Mouse (Mus musculus): ENCODE data around the gene Kalrn. TPM values are rescaled to one million over a fixed set of nuclear protein-coding genes. Genes with fewer than 3 reads are reported as not detected.

Kalrn gene
- polyA plus RNA-seq, 1 experiment from 2014 or later, result 16.8 TPM

GRCm38 (mm10) chr16:34235086-34235485 lies 338.2 kb downstream of the Kalrn start:
- no peak overlapping the region for H3K27ac ChIP-seq (ENCODE audit: low read depth, low read length)
- 54% methylated on average over 11 of the region's 11 CpGs for WGBS

GRCm38 (mm10) chr16:34231952-34232351 lies 341.4 kb downstream of the Kalrn start:
- no peak for ATAC-seq (ENCODE audit: low FRiP score)
- no peak for DNase-seq (ENCODE audit: low spot score, missing footprints)

More at GRCm38 (mm10) chr16:34235086-34235485, 338.2 kb downstream of the Kalrn start:
- H3K4me2 ChIP-seq, result no peak overlapping the region
- DNase-seq (ENCODE audit: low spot score, missing footprints) (no peak), ATAC-seq (ENCODE audit: low FRiP score) (no peak)
- no peaks in the 10 kb centered on the region for H3K9me3 ChIP-seq (ENCODE audit: control insufficient read depth, low read length)
- no peak overlapping the region for H3K9ac ChIP-seq (ENCODE audit: low read length)
- no peaks in the 10 kb centered on the region for H3K27me3 ChIP-seq (ENCODE audit: control insufficient read depth, insufficient read depth, low read length)
- peaks cover 3% of the 10 kb centered on the region; the same call in 1 of the 2 replicates for H3K4me1 ChIP-seq (ENCODE audit: control insufficient read depth, insufficient read depth, low read length)
- H3K36me3 ChIP-seq (ENCODE audit: control insufficient read depth, insufficient read depth, low read length), result no peaks in the 10 kb centered on the region
- no peak overlapping the region for H3K4me3 ChIP-seq (ENCODE audit: low read depth, low read length)

GRCm38 (mm10) chr16:34231146-34231545 lies 342.2 kb downstream of the Kalrn start:
- WGBS, result 76% methylated on average over 2 of the region's 2 CpGs
- Histone ChIP-seq H3K9me3 (ENCODE audit: control insufficient read depth, low read length) (no peaks in the 10 kb centered on the region), H3K36me3 (ENCODE audit: control insufficient read depth, insufficient read depth, low read length) (no peaks in the 10 kb centered on the region), H3K4me1 (ENCODE audit: control insufficient read depth, insufficient read depth, low read length) (peaks cover 3% of the 10 kb centered on the region; the same call in 1 of the 2 replicates), H3K4me2 (no peak overlapping the region), H3K4me3 (ENCODE audit: low read depth, low read length) (no peak overlapping the region), H3K27me3 (ENCODE audit: control insufficient read depth, insufficient read depth, low read length) (no peaks in the 10 kb centered on the region), H3K27ac (ENCODE audit: low read depth, low read length) (no peak overlapping the region), H3K9ac (ENCODE audit: low read length) (no peak overlapping the region)
- no peak for DNase-seq (ENCODE audit: low spot score, missing footprints)
- no peak for ATAC-seq (ENCODE audit: low FRiP score)

More at GRCm38 (mm10) chr16:34231952-34232351, 341.4 kb downstream of the Kalrn start:
- Histone ChIP-seq H3K4me1 (ENCODE audit: control insufficient read depth, insufficient read depth, low read length) (peaks cover 3% of the 10 kb centered on the region; the same call in 1 of the 2 replicates), H3K36me3 (ENCODE audit: control insufficient read depth, insufficient read depth, low read length) (no peaks in the 10 kb centered on the region), H3K4me2 (no peak overlapping the region), H3K27me3 (ENCODE audit: control insufficient read depth, insufficient read depth, low read length) (no peaks in the 10 kb centered on the region), H3K9ac (ENCODE audit: low read length) (no peak overlapping the region), H3K27ac (ENCODE audit: low read depth, low read length) (0 out of 2 replicates have a peak overlapping the region, but pooled peaks have one; percentile 32), H3K4me3 (ENCODE audit: low read depth, low read length) (no peak overlapping the region), H3K9me3 (ENCODE audit: control insufficient read depth, low read length) (no peaks in the 10 kb centered on the region)
- 36% methylated on average over 5 of the region's 5 CpGs for whole genome bisulfite sequencing

GRCm38 (mm10) chr16:34229350-34229749 lies 344.0 kb downstream of the Kalrn start:
- WGBS, result 82% methylated on average over 8 of the region's 8 CpGs
- Histone ChIP-seq H3K4me2 (no peak overlapping the region), H3K4me3 (ENCODE audit: low read depth, low read length) (no peak overlapping the region), H3K27ac (ENCODE audit: low read depth, low read length) (no peak overlapping the region), H3K27me3 (ENCODE audit: control insufficient read depth, insufficient read depth, low read length) (no peaks in the 10 kb centered on the region), H3K4me1 (ENCODE audit: control insufficient read depth, insufficient read depth, low read length) (no peaks in the 10 kb centered on the region; the same call in 1 of the 2 replicates), H3K9me3 (ENCODE audit: control insufficient read depth, low read length) (no peaks in the 10 kb centered on the region), H3K36me3 (ENCODE audit: control insufficient read depth, insufficient read depth, low read length) (no peaks in the 10 kb centered on the region), H3K9ac (ENCODE audit: low read length) (no peak overlapping the region)
- DNase-seq (ENCODE audit: low spot score, missing footprints) (no peak), ATAC-seq (ENCODE audit: low FRiP score) (no peak)

- no peaks in the 10 kb centered on the region for H3K27me3 ChIP-seq (ENCODE audit: control insufficient read depth, insufficient read depth, low read length)
- no peak for ATAC-seq (ENCODE audit: low FRiP score)
- H3K9ac ChIP-seq (ENCODE audit: low read length), result no peak overlapping the region
- no peak for DNase-seq (ENCODE audit: low spot score, missing footprints)
- no peaks in the 10 kb centered on the region for H3K36me3 ChIP-seq (ENCODE audit: control insufficient read depth, insufficient read depth, low read length)
- no peak overlapping the region for H3K4me3 ChIP-seq (ENCODE audit: low read depth, low read length)
- no peak overlapping the region for H3K4me2 ChIP-seq
- H3K4me1 ChIP-seq (ENCODE audit: control insufficient read depth, insufficient read depth, low read length), result no peaks in the 10 kb centered on the region; the same call in 1 of the 2 replicates
- no peak overlapping the region for H3K27ac ChIP-seq (ENCODE audit: low read depth, low read length)
- WGBS, result 53% methylated on average over 5 of the region's 5 CpGs
- H3K9me3 ChIP-seq (ENCODE audit: control insufficient read depth, low read length), result no peaks in the 10 kb centered on the region
These were observed 344.7 kb downstream of the Kalrn start for GRCm38 (mm10) chr16:34228661-34229060.

GRCm38 (mm10) chr16:34212160-34212559 lies 361.2 kb downstream of the Kalrn start:
- DNase-seq (ENCODE audit: low spot score, missing footprints), result no peak
- H3K4me1 ChIP-seq (ENCODE audit: control insufficient read depth, insufficient read depth, low read length), result no peaks in the 10 kb centered on the region
- H3K36me3 ChIP-seq (ENCODE audit: control insufficient read depth, insufficient read depth, low read length), result peaks cover 6% of the 10 kb centered on the region; the same call in 1 of the 2 replicates
- H3K27me3 ChIP-seq (ENCODE audit: control insufficient read depth, insufficient read depth, low read length), result no peaks in the 10 kb centered on the region
- no peak overlapping the region for H3K9ac ChIP-seq (ENCODE audit: low read length)
- no peak overlapping the region for H3K4me2 ChIP-seq
- no peak overlapping the region for H3K27ac ChIP-seq (ENCODE audit: low read depth, low read length)
- no peaks in the 10 kb centered on the region for H3K9me3 ChIP-seq (ENCODE audit: control insufficient read depth, low read length)
- ATAC-seq (ENCODE audit: low FRiP score), result no peak
- no peak overlapping the region for H3K4me3 ChIP-seq (ENCODE audit: low read depth, low read length)
- 86% methylated on average over 3 of the region's 3 CpGs for WGBS

- Histone ChIP-seq H3K36me3 (ENCODE audit: control insufficient read depth, insufficient read depth, low read length) (peaks cover 6% of the 10 kb centered on the region; the same call in 1 of the 2 replicates), H3K9ac (ENCODE audit: low read length) (no peak overlapping the region), H3K9me3 (ENCODE audit: control insufficient read depth, low read length) (no peaks in the 10 kb centered on the region), H3K27ac (ENCODE audit: low read depth, low read length) (no peak overlapping the region), H3K4me1 (ENCODE audit: control insufficient read depth, insufficient read depth, low read length) (no peaks in the 10 kb centered on the region), H3K4me2 (no peak overlapping the region), H3K4me3 (ENCODE audit: low read depth, low read length) (no peak overlapping the region), H3K27me3 (ENCODE audit: control insufficient read depth, insufficient read depth, low read length) (no peaks in the 10 kb centered on the region)
- ATAC-seq (ENCODE audit: low FRiP score) (no peak), DNase-seq (ENCODE audit: low spot score, missing footprints) (no peak)
- WGBS, result 90% methylated on average over 12 of the region's 12 CpGs
These were observed 362.1 kb downstream of the Kalrn start for GRCm38 (mm10) chr16:34211243-34211642.

- WGBS, result 79% methylated on average over 5 of the region's 5 CpGs
- Histone ChIP-seq H3K4me3 (ENCODE audit: low read depth, low read length) (no peak overlapping the region), H3K27me3 (ENCODE audit: control insufficient read depth, insufficient read depth, low read length) (no peaks in the 10 kb centered on the region), H3K36me3 (ENCODE audit: control insufficient read depth, insufficient read depth, low read length) (peaks cover 6% of the 10 kb centered on the region; the same call in 1 of the 2 replicates), H3K9ac (ENCODE audit: low read length) (no peak overlapping the region), H3K9me3 (ENCODE audit: control insufficient read depth, low read length) (no peaks in the 10 kb centered on the region), H3K4me1 (ENCODE audit: control insufficient read depth, insufficient read depth, low read length) (peaks cover 4% of the 10 kb centered on the region), H3K27ac (ENCODE audit: low read depth, low read length) (no peak overlapping the region), H3K4me2 (no peak overlapping the region)
- DNase-seq (ENCODE audit: low spot score, missing footprints), result no peak
- ATAC-seq (ENCODE audit: low FRiP score), result no peak
These were observed 364.6 kb downstream of the Kalrn start for GRCm38 (mm10) chr16:34208748-34209147.

- Histone ChIP-seq H3K27me3 (ENCODE audit: control insufficient read depth, insufficient read depth, low read length) (no peaks in the 10 kb centered on the region), H3K9ac (ENCODE audit: low read length) (no peak overlapping the region), H3K27ac (ENCODE audit: low read depth, low read length) (no peak overlapping the region), H3K4me1 (ENCODE audit: control insufficient read depth, insufficient read depth, low read length) (peaks cover 4% of the 10 kb centered on the region), H3K36me3 (ENCODE audit: control insufficient read depth, insufficient read depth, low read length) (peaks cover 9% of the 10 kb centered on the region), H3K9me3 (ENCODE audit: control insufficient read depth, low read length) (no peaks in the 10 kb centered on the region), H3K4me3 (ENCODE audit: low read depth, low read length) (no peak overlapping the region), H3K4me2 (no peak overlapping the region)
- DNase-seq (ENCODE audit: low spot score, missing footprints), result no peak
- no peak for ATAC-seq (ENCODE audit: low FRiP score)
- WGBS, result 90% methylated on average over 5 of the region's 5 CpGs
These were observed 365.4 kb downstream of the Kalrn start for GRCm38 (mm10) chr16:34207972-34208371.

All from midbrain, embryonic 11.5 days (tissue).